Mouse (Mus musculus) lung, postnatal 0 days (tissue): Measurements from ENCODE around the gene Nwd1. TPM values are rescaled to one million over a fixed set of nuclear protein-coding genes. Genes with fewer than 3 reads are reported as not detected.

Experiments
- ATAC-seq: fragments of 200-750 bp; cut with Nextera tagmentation; 2 replicates; pipeline ENCODE4 v1.8.0; 2017; ENCODE audit warnings: moderate library complexity
- DNase-seq: peaks from one replicate; pipeline ENCODE4 v3.0.0-alpha.2; 2016; ENCODE audit warnings: low spot score
- H3K27ac ChIP-seq: fragments of 300-500 bp; sonication (generic); 2 replicates; pipeline ENCODE4 v1.5.1; 2014; ENCODE audit warnings: antibody characterized with exemption, mild to moderate bottlenecking, low read length, mixed read lengths
- H3K27me3 ChIP-seq: fragments of 300-500 bp; sonication (generic); replicated peaks from 2 replicates; pipeline ENCODE4 v1.6.1; 2014; ENCODE audit warnings: low read length, mixed read lengths; ENCODE audit not compliant: insufficient read depth
- H3K36me3 ChIP-seq: fragments of 300-500 bp; sonication (generic); 2 replicates; pipeline ENCODE4 v1.6.1; 2014; ENCODE audit warnings: low read length, mixed read lengths; ENCODE audit not compliant: insufficient read depth
- H3K4me1 ChIP-seq: fragments of 300-500 bp; sonication (generic); 2 replicates; pipeline ENCODE4 v1.6.1; 2014; ENCODE audit warnings: antibody characterized with exemption, low read depth, low read length, mixed read lengths; ENCODE audit not compliant: insufficient read depth
- H3K4me2 ChIP-seq: fragments of 300-500 bp; sonication (generic); replicated peaks from 2 replicates; pipeline ENCODE4 v1.6.1; 2014; ENCODE audit warnings: low read depth, mild to moderate bottlenecking, low read length, moderate library complexity, mixed read lengths
- H3K4me3 ChIP-seq: fragments of 300-500 bp; sonication (generic); 2 replicates; pipeline ENCODE4 v1.5.1; 2014; ENCODE audit warnings: low read depth, low read length
- H3K9ac ChIP-seq: fragments of 300-500 bp; sonication (generic); replicated peaks from 2 replicates; pipeline ENCODE4 v1.6.1; 2014; ENCODE audit warnings: low read depth, mild to moderate bottlenecking
- H3K9me3 ChIP-seq: fragments of 300-500 bp; sonication (generic); 2 replicates; pipeline ENCODE4 v1.6.1; 2016; ENCODE audit warnings: low read length, mixed read lengths
- CTCF ChIP-seq: IDR thresholded peaks from 2 replicates; pipeline ENCODE4 v1.5.1; 2016; ENCODE audit warnings: antibody characterized with exemption, mild to moderate bottlenecking
- EP300 ChIP-seq: IDR thresholded peaks from 2 replicates; pipeline ENCODE4 v1.6.1; 2016; ENCODE audit warnings: antibody characterized with exemption, mild to moderate bottlenecking, control low read depth
- WGBS: fragments of 180-500 bp; shearing (Covaris S2); extraction: QIAGEN DNeasy Blood & Tissue Kit; methylation state at CpG from one replicate; pipeline ENCODE4 v1.1.7; 2014; 5-methylcytosine and 5-hydroxymethylcytosine counted together
- microRNA-seq: library from miRNA; unstranded; fragments of <30 nt; microRNA quantifications from one replicate; pipeline ENCODE4, GENCODE M21; 2016
- polyA plus RNA-seq: library from polyadenylated mRNA; unstranded; fragments of >200 nt; fragmentation: Nextera tagmentation; extraction: Ambion mirVana; gene quantifications from 2 replicates; pipeline ENCODE4 v1.2.1, GENCODE M21; 2015

Nwd1 gene
- polyA plus RNA-seq, 1 experiment from 2014 or later: 0.05 TPM

- 77% methylated on average over 4 of the region's 4 CpGs for WGBS
- Histone ChIP-seq H3K4me3 (no peak overlapping the region), H3K27me3 (no peaks in the 10 kb centered on the region), H3K9me3 (no peaks in the 10 kb centered on the region), H3K4me2 (no peak overlapping the region), H3K4me1 (no peaks in the 10 kb centered on the region), H3K9ac (no peak overlapping the region), H3K27ac (no peak overlapping the region), H3K36me3 (no peaks in the 10 kb centered on the region)
- DNase-seq: no peak
- ATAC-seq: no peak
- TF ChIP-seq EP300: no peak
- no peak for TF ChIP-seq CTCF
These were observed 119.2 kb downstream of the Nwd1 start for GRCm38 (mm10) chr8:72765696-72766095.

- Histone ChIP-seq H3K27me3 (no peaks in the 10 kb centered on the region), H3K4me1 (no peaks in the 10 kb centered on the region), H3K4me3 (no peak overlapping the region), H3K4me2 (no peak overlapping the region), H3K9ac (no peak overlapping the region), H3K27ac (no peak overlapping the region), H3K36me3 (no peaks in the 10 kb centered on the region), H3K9me3 (no peaks in the 10 kb centered on the region)
- DNase-seq: no peak
- no peak for TF ChIP-seq EP300
- TF ChIP-seq CTCF: no peak
- WGBS: 36% methylated on average over 7 of the region's 7 CpGs
- no peak for ATAC-seq
These were observed 120.3 kb downstream of the Nwd1 start for GRCm38 (mm10) chr8:72766777-72767176.

Small RNA genes lying within 50 kb of the gene (microRNA-seq; reads per million reads assigned to microRNA genes)
- not detected for gene Gm26237

Other genes with a start within 250 kb of the Nwd1 start
- 25.6 and 25.9 TPM in 2 replicates for gene Eps15l1, start 225.3 kb upstream of the Nwd1 start, polyA plus RNA-seq
- gene Calr3, start 202.8 kb upstream of the Nwd1 start, polyA plus RNA-seq: 1.0 and 1.2 TPM in 2 replicates
- gene 1700030K09Rik, start 202.8 kb upstream of the Nwd1 start, polyA plus RNA-seq: 7.9 and 9.0 TPM in 2 replicates
- gene Cherp, start 171.5 kb upstream of the Nwd1 start, polyA plus RNA-seq: 17.3 and 18.8 TPM in 2 replicates
- gene Slc35e1, start 154.1 kb upstream of the Nwd1 start, polyA plus RNA-seq: 9.8 and 10.5 TPM in 2 replicates
- 9.5 and 9.6 TPM in 2 replicates for gene Med26, start 98.4 kb upstream of the Nwd1 start, polyA plus RNA-seq
- 96.8 and 100 TPM in 2 replicates for gene Smim7, start 75.6 kb upstream of the Nwd1 start, polyA plus RNA-seq
- 17.3 and 19.1 TPM in 2 replicates for gene Tmem38a, start 74.7 kb upstream of the Nwd1 start, polyA plus RNA-seq
- gene Sin3b, start 76.6 kb downstream of the Nwd1 start, polyA plus RNA-seq: 169 and 211 TPM in 2 replicates
- gene F2rl3, start 115.2 kb downstream of the Nwd1 start, polyA plus RNA-seq: 1.3 and 2.1 TPM in 2 replicates